13 mouse cellular contexts compared by ENCODE assay signal in the genomic region with DNA sequence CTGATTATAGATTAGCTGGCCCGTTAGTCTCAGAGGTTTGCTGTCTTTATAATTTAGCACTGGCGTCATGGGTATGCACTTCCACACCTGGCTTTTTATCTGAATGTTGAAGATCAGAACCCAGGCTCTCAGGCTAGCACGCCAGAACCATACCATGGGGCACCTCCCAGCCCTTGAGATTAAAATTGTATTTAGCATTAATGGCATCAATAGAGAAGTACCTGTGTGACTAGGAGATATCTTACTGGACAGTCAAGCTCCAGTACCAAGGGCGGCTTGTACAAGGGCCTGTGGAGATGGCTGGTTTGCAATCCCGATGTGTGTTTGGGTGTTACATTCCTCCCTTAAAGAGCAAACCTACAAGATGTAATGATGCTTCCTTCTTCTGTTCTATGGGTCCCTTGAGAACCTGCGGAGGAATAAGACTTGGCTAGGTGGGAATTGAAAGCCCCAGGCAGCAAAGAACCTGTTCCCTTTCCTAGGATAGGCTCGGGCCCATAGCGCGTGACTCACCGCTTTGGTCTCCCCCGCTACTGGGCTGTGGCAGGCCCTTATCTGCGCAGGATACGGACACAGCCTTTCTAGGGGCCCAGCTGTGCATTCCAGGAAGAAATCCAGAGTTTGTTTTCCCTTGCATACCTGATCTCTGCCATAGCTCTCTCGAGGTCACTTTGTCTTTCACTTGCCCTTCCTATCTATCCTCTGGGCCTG.
DNase-seq lines count a peak whose midpoint lies in the region; ATAC-seq and TF ChIP-seq lines count a peak whose summit lies in the region.
"Had no signal": no experiment of that assay in that cellular context is flagged by ENCODE, and none has a peak within 500 bp of the region (broad histone marks: within the 10 kb centered on the region; RNA-seq: fewer than 3 reads in every experiment).

No protein-coding gene starts in this region.

- 31% methylated on average over 14 of the region's 14 CpGs for WGBS in liver, embryonic 15.5 days (ENCODE audit: insufficient replicate concordance)
- 90% methylated on average over 14 of the region's 14 CpGs for WGBS in cerebellum, adult 2 months

- H3K9me3 ChIP-seq in liver, embryonic 15.5 days (replicated peaks), result no peaks in the 10 kb centered on the region

- DNase-seq in urinary bladder, postnatal 14 days (ENCODE audit: low spot score), result peak; percentile 59
- DNase-seq in urinary bladder, postnatal 36 days (ENCODE audit: low spot score in 2 of 2), result no peak
- DNase-seq in heart, postnatal 4 days, result peak; percentile 58
- no peak for DNase-seq in lung, postnatal 25 days (ENCODE audit: low spot score)
- no peak for DNase-seq in adrenal gland, postnatal 36 days
- no peak for DNase-seq in cerebellum, adult 2 months
- DNase-seq: cerebellum, adult 8-10 months; embryo, embryonic 11 days; gastrocnemius, postnatal 36 days; lung, adult 2 months; thymus, adult 2 months had no signal

- no peak for TF ChIP-seq CTCF in cerebellum, adult 2 months (IDR thresholded peaks at IDR 0.05; ENCODE audit: borderline replicate concordance, insufficient read depth, low read depth, low read length)

- no peak overlapping the region for H3K27ac ChIP-seq in liver, embryonic 15.5 days (replicated peaks)
- H3K27ac ChIP-seq in cerebellum, adult 2 months (ENCODE audit: insufficient read depth, low read length), result no peak overlapping the region
- H3K27ac ChIP-seq: hindbrain, embryonic 14.5 days had no signal

- no peaks in the 10 kb centered on the region for H3K27me3 ChIP-seq in liver, embryonic 15.5 days
- no peaks in the 10 kb centered on the region for H3K27me3 ChIP-seq in cerebellum, adult 2 months (ENCODE audit: control insufficient read depth, insufficient read depth, low read length)

- H3K4me2 ChIP-seq in liver, embryonic 15.5 days, result peak overlapping the region; percentile 31
- H3K4me2 ChIP-seq: hindbrain, embryonic 14.5 days had no signal

- no peak overlapping the region for H3K9ac ChIP-seq in liver, embryonic 15.5 days
- H3K9ac ChIP-seq: hindbrain, embryonic 14.5 days had no signal

- peaks cover 29% of the 10 kb centered on the region for H3K4me1 ChIP-seq in liver, embryonic 15.5 days (replicated peaks)
- no peaks in the 10 kb centered on the region for H3K4me1 ChIP-seq in cerebellum, adult 2 months (ENCODE audit: control insufficient read depth, insufficient read depth, low read length)

- no peak overlapping the region for H3K4me3 ChIP-seq in liver, embryonic 15.5 days (replicated peaks)
- no peak overlapping the region for H3K4me3 ChIP-seq in cerebellum, adult 2 months (replicated peaks; ENCODE audit: insufficient read depth, low read depth, low read length)

- H3K36me3 ChIP-seq in liver, embryonic 15.5 days (replicated peaks), result no peaks in the 10 kb centered on the region

- no peak for TF ChIP-seq POLR2A in cerebellum, adult 2 months (IDR thresholded peaks at IDR 0.05; ENCODE audit: borderline replicate concordance, insufficient read depth, low read length)

- peak; percentile 89 for ATAC-seq in liver, embryonic 15.5 days (ENCODE audit: insufficient read depth)

Comparison
In these comparisons a context has a peak if more than half of its experiments do, and no peak if none do; other contexts are left out.
1. DNase-seq: peak in urinary bladder, postnatal 14 days (single experiment) and heart, postnatal 4 days (single experiment); none in urinary bladder, postnatal 36 days (0 of 2), lung, postnatal 25 days (single experiment), adrenal gland, postnatal 36 days (0 of 2) and cerebellum, adult 2 months (0 of 2).